Mouse (Mus musculus): ENCODE data around the gene Elf2. TPM values are rescaled to one million over a fixed set of nuclear protein-coding genes. Genes with fewer than 3 reads are reported as not detected.

Elf2 gene
- 50.7 and 57.8 TPM in 2 replicates for polyA plus RNA-seq (2015; fragmentation: Nextera tagmentation; extraction: Ambion mirVana)

- Histone ChIP-seq H3K9ac (peak within 1 kb of the TSS; percentile 97), H3K27me3 (replicated peaks) (no peaks in the 10 kb centered on the region), H3K9me3 (no peaks in the 10 kb centered on the region), H3K27ac (replicated peaks) (peak within 1 kb of the TSS; percentile 100), H3K36me3 (no peaks in the 10 kb centered on the region), H3K4me1 (peaks cover 22% of the 10 kb centered on the region), H3K4me2 (peak within 1 kb of the TSS; percentile 94), H3K4me3 (peak within 1 kb of the TSS; percentile 97)
- ATAC-seq (ENCODE audit: extremely low read depth, insufficient number of reproducible peaks, low FRiP score, low TSS enrichment) = peak; percentile 79
- 1% methylated on average over 70 of the region's 87 CpGs for WGBS
Observed at GRCm38 (mm10) chr3:51340552-51341267, at the start of gene Elf2. Gene Elf2 (minus strand): TSS chr3:51340663.

- Histone ChIP-seq H3K36me3 (no peaks in the 10 kb centered on the region), H3K4me3 (peak overlapping the region; percentile 45), H3K27me3 (replicated peaks) (no peaks in the 10 kb centered on the region; the same call in 1 of the 2 replicates), H3K9me3 (no peaks in the 10 kb centered on the region), H3K9ac (peak overlapping the region; percentile 70), H3K4me1 (peaks cover 14% of the 10 kb centered on the region), H3K4me2 (peak overlapping the region; percentile 73), H3K27ac (replicated peaks) (no peak overlapping the region)
- WGBS = 2% methylated on average over 13 of the region's 13 CpGs
- no peak for ATAC-seq (ENCODE audit: extremely low read depth, insufficient number of reproducible peaks, low FRiP score, low TSS enrichment)
Observed at GRCm38 (mm10) chr3:51388904-51389303, 48.4 kb upstream of the Elf2 start.

- no peak overlapping the region for H3K9ac ChIP-seq
- no peaks in the 10 kb centered on the region for H3K9me3 ChIP-seq
- no peak overlapping the region for H3K27ac ChIP-seq (replicated peaks)
- no peaks in the 10 kb centered on the region; the same call in 1 of the 2 replicates for H3K27me3 ChIP-seq (replicated peaks)
- H3K4me2 ChIP-seq = no peak overlapping the region
- no peak for ATAC-seq (ENCODE audit: extremely low read depth, insufficient number of reproducible peaks, low FRiP score, low TSS enrichment)
- no peak overlapping the region for H3K4me3 ChIP-seq
- no peaks in the 10 kb centered on the region for H3K36me3 ChIP-seq
- 54% methylated on average over 8 of the region's 8 CpGs for WGBS
- peaks cover 14% of the 10 kb centered on the region for H3K4me1 ChIP-seq
Observed at GRCm38 (mm10) chr3:51387868-51388381, 47.5 kb upstream of the Elf2 start.

GRCm38 (mm10) chr3:51387134-51387451, 46.6 kb upstream of the Elf2 start:
- ATAC-seq (ENCODE audit: extremely low read depth, insufficient number of reproducible peaks, low FRiP score, low TSS enrichment) = no peak
- peaks cover 14% of the 10 kb centered on the region for H3K4me1 ChIP-seq
- H3K27ac ChIP-seq (replicated peaks) = no peak overlapping the region
- no peaks in the 10 kb centered on the region for H3K36me3 ChIP-seq
- no peak overlapping the region for H3K4me2 ChIP-seq
- no peak overlapping the region for H3K9ac ChIP-seq
- no peaks in the 10 kb centered on the region; the same call in 1 of the 2 replicates for H3K27me3 ChIP-seq (replicated peaks)
- H3K9me3 ChIP-seq = no peaks in the 10 kb centered on the region
- WGBS = 70% methylated on average over 3 of the region's 3 CpGs
- no peak overlapping the region for H3K4me3 ChIP-seq

- H3K27me3 ChIP-seq (replicated peaks) = no peaks in the 10 kb centered on the region; the same call in 1 of the 2 replicates
- no peak overlapping the region for H3K4me2 ChIP-seq
- no peak overlapping the region for H3K27ac ChIP-seq (replicated peaks)
- no peak overlapping the region for H3K9ac ChIP-seq
- no peaks in the 10 kb centered on the region for H3K9me3 ChIP-seq
- 54% methylated on average over 12 of the region's 12 CpGs for WGBS
- peaks cover 14% of the 10 kb centered on the region for H3K4me1 ChIP-seq
- H3K4me3 ChIP-seq = no peak overlapping the region
- no peaks in the 10 kb centered on the region for H3K36me3 ChIP-seq
- ATAC-seq (ENCODE audit: extremely low read depth, insufficient number of reproducible peaks, low FRiP score, low TSS enrichment) = no peak
Observed at GRCm38 (mm10) chr3:51386441-51387133, 46.1 kb upstream of the Elf2 start.

GRCm38 (mm10) chr3:51383409-51383808, 42.9 kb upstream of the Elf2 start:
- Histone ChIP-seq H3K4me3 (no peak overlapping the region), H3K27me3 (replicated peaks) (no peaks in the 10 kb centered on the region; the same call in 1 of the 2 replicates), H3K9me3 (no peaks in the 10 kb centered on the region), H3K9ac (no peak overlapping the region), H3K27ac (replicated peaks) (no peak overlapping the region), H3K4me1 (peaks cover 8% of the 10 kb centered on the region; the same call in 1 of the 2 replicates), H3K4me2 (no peak overlapping the region), H3K36me3 (no peaks in the 10 kb centered on the region)
- no peak for ATAC-seq (ENCODE audit: extremely low read depth, insufficient number of reproducible peaks, low FRiP score, low TSS enrichment)
- 73% methylated on average over 12 of the region's 12 CpGs for WGBS

- Histone ChIP-seq H3K27me3 (replicated peaks) (no peaks in the 10 kb centered on the region), H3K4me2 (no peak overlapping the region), H3K4me3 (no peak overlapping the region), H3K9ac (no peak overlapping the region), H3K36me3 (no peaks in the 10 kb centered on the region), H3K9me3 (no peaks in the 10 kb centered on the region), H3K4me1 (peaks cover 3% of the 10 kb centered on the region; the same call in 1 of the 2 replicates), H3K27ac (replicated peaks) (no peak overlapping the region)
- 60% methylated on average over 4 of the region's 5 CpGs for WGBS
- ATAC-seq (ENCODE audit: extremely low read depth, insufficient number of reproducible peaks, low FRiP score, low TSS enrichment) = no peak
Observed at GRCm38 (mm10) chr3:51380660-51381014, 40.2 kb upstream of the Elf2 start.

GRCm38 (mm10) chr3:51379786-51380659, 39.6 kb upstream of the Elf2 start:
- peak overlapping the region; percentile 36 for H3K27ac ChIP-seq (replicated peaks)
- no peak for ATAC-seq (ENCODE audit: extremely low read depth, insufficient number of reproducible peaks, low FRiP score, low TSS enrichment)
- no peaks in the 10 kb centered on the region for H3K9me3 ChIP-seq
- H3K4me1 ChIP-seq = peaks cover 3% of the 10 kb centered on the region; the same call in 1 of the 2 replicates
- no peaks in the 10 kb centered on the region for H3K36me3 ChIP-seq
- no peak overlapping the region for H3K4me2 ChIP-seq
- H3K4me3 ChIP-seq = no peak overlapping the region
- WGBS = 65% methylated on average over 5 of the region's 5 CpGs
- H3K27me3 ChIP-seq (replicated peaks) = no peaks in the 10 kb centered on the region
- no peak overlapping the region for H3K9ac ChIP-seq

- peaks cover 3% of the 10 kb centered on the region; the same call in 1 of the 2 replicates for H3K4me1 ChIP-seq
- WGBS = 79% methylated on average over 3 of the region's 3 CpGs
Observed at GRCm38 (mm10) chr3:51378665-51378946, 38.1 kb upstream of the Elf2 start.

GRCm38 (mm10) chr3:51377878-51378664, 37.6 kb upstream of the Elf2 start:
- Histone ChIP-seq H3K9me3 (no peaks in the 10 kb centered on the region), H3K4me1 (peaks cover 3% of the 10 kb centered on the region; the same call in 1 of the 2 replicates), H3K27me3 (replicated peaks) (no peaks in the 10 kb centered on the region), H3K4me2 (peak overlapping the region; percentile 70), H3K9ac (peak overlapping the region; percentile 75), H3K4me3 (peak overlapping the region; percentile 52), H3K36me3 (no peaks in the 10 kb centered on the region), H3K27ac (replicated peaks) (peak overlapping the region; percentile 8; the same call in 1 of the 2 replicates)
- WGBS = 22% methylated on average over 31 of the region's 31 CpGs
- no peak for ATAC-seq (ENCODE audit: extremely low read depth, insufficient number of reproducible peaks, low FRiP score, low TSS enrichment)

More at GRCm38 (mm10) chr3:51378665-51378946, 38.1 kb upstream of the Elf2 start:
- Histone ChIP-seq H3K36me3 (no peaks in the 10 kb centered on the region), H3K4me2 (peak overlapping the region; percentile 70), H3K27ac (replicated peaks) (no peak overlapping the region), H3K27me3 (replicated peaks) (no peaks in the 10 kb centered on the region), H3K9ac (peak overlapping the region; percentile 75), H3K4me3 (peak overlapping the region; percentile 52), H3K9me3 (no peaks in the 10 kb centered on the region)
- ATAC-seq (ENCODE audit: extremely low read depth, insufficient number of reproducible peaks, low FRiP score, low TSS enrichment) = no peak

Measured in heart, embryonic 13.5 days (tissue).